Mouse (Mus musculus) kidney, adult 2 months (tissue): ENCODE measurements at regions not wholly inside any gene's neighbourhood (a gene's known extent, or its start where the extent isn't known, plus 50 kb on each side); places are given as distances from the start of the nearest gene placed in this dataset.

Source experiments
- CTCF ChIP-seq: fragments of 200-500 bp; conservative IDR thresholded peaks from 2 replicates; pipeline ENCODE4 v1.5.1; 2011; ENCODE audit warnings: low read depth, mild to moderate bottlenecking, control low read depth, low read length, moderate library complexity, mixed read lengths; ENCODE audit not compliant: insufficient read depth, insufficient read length
- POLR2A ChIP-seq: fragments of 200-500 bp; IDR thresholded peaks from one replicate; pipeline ENCODE4 v1.6.1; 2011; ENCODE audit warnings: low read depth, low read length, control low read depth

DNA sequence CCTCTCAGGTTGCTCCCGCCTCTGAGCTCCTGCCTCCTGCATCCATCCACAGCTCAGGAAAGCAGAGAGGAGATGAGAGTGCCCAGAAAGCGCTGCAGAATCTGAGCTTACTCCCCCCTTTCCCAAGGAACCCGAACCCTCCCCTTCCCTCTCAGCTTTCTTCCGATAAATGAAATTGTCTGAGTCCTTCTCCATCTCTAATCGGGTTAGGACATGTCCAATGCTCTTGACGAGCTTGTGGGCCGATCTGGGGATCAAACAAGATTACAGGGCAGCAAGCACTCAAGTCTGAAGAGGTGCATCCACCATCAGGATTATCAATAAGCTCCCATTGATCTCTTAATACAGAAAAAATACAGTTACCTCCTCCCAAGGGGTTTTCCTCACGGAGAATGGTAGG, 80.0 kb upstream of the Foxk1 start:
- TF ChIP-seq CTCF (no peak), POLR2A (no peak)
